Mouse (Mus musculus): ENCODE data around the gene Cers1.
A peak's percentile ranks its signal among the peaks of the same experiment; 100 is the strongest.

Gene Cers1

GRCm38 (mm10) chr8:70315624-70316510, at the start of gene Cers1:
Cers1 (plus strand) TSS chr8:70315775.
- DNase-seq = peak; percentile 84 to 89

GRCm38 (mm10) chr8:70267674-70268073, 47.9 kb upstream of the Cers1 start:
- DNase-seq = no peak

- DNase-seq = peak; percentile 29 to 44
Observed at GRCm38 (mm10) chr8:70268311-70268710, 47.3 kb upstream of the Cers1 start.

- DNase-seq = peak; percentile 52 to 57
Observed at GRCm38 (mm10) chr8:70268799-70269565, 46.6 kb upstream of the Cers1 start.

GRCm38 (mm10) chr8:70272949-70273348, 42.6 kb upstream of the Cers1 start:
- no peak for DNase-seq

GRCm38 (mm10) chr8:70274350-70274749, 41.2 kb upstream of the Cers1 start:
- DNase-seq = no peak

GRCm38 (mm10) chr8:70276476-70276875, 39.1 kb upstream of the Cers1 start:
- DNase-seq = no peak

GRCm38 (mm10) chr8:70278175-70278574, 37.4 kb upstream of the Cers1 start:
- no peak for DNase-seq

GRCm38 (mm10) chr8:70279266-70279665, 36.3 kb upstream of the Cers1 start:
- no peak for DNase-seq

- no peak for DNase-seq
Observed at GRCm38 (mm10) chr8:70281001-70281400, 34.6 kb upstream of the Cers1 start.

GRCm38 (mm10) chr8:70282603-70283135, 32.9 kb upstream of the Cers1 start, which contains the start of gene Homer3:
Homer3 (plus strand) TSS chr8:70282827.
- peak; percentile 91 to 93 for DNase-seq

- peak; percentile 64 to 65 for DNase-seq
Observed at GRCm38 (mm10) chr8:70283136-70284077, 32.2 kb upstream of the Cers1 start.

GRCm38 (mm10) chr8:70284421-70284820, 31.2 kb upstream of the Cers1 start:
- no peak for DNase-seq

GRCm38 (mm10) chr8:70285304-70285703, 30.3 kb upstream of the Cers1 start:
- DNase-seq = no peak

- peak in 1 of 2 experiments; percentile 29 for DNase-seq
Observed at GRCm38 (mm10) chr8:70286737-70287136, 28.8 kb upstream of the Cers1 start.

GRCm38 (mm10) chr8:70293988-70294405, 21.6 kb upstream of the Cers1 start:
- no peak for DNase-seq

- DNase-seq = no peak
Observed at GRCm38 (mm10) chr8:70300881-70301280, 14.7 kb upstream of the Cers1 start.

GRCm38 (mm10) chr8:70302358-70302890, 13.2 kb upstream of the Cers1 start, which contains the start of the genes Ddx49 and Cope:
Ddx49 (minus strand) TSS chr8:70302489.
Cope (plus strand) TSS chr8:70302518.
- peak; percentile 97 for DNase-seq

- no peak for DNase-seq
Observed at GRCm38 (mm10) chr8:70302901-70303300, 12.7 kb upstream of the Cers1 start.

GRCm38 (mm10) chr8:70309311-70309710, 6.3 kb upstream of the Cers1 start:
- DNase-seq = peak; percentile 47 to 60

GRCm38 (mm10) chr8:70313399-70313798, 2.2 kb upstream of the Cers1 start:
- peak; percentile 77 to 87 for DNase-seq

Data from cerebellum, postnatal 10 days (tissue).